Mouse (Mus musculus) layer of hippocampus, adult 8-10 months (tissue): ENCODE measurements around the gene Gm10277. TPM values are rescaled to one million over a fixed set of nuclear protein-coding genes. Genes with fewer than 3 reads are reported as not detected.
A peak's percentile ranks its signal among the peaks of the same experiment; 100 is the strongest.

Source experiments
- DNase-seq, 2 experiments: peaks; one replicate each; pipeline ENCODE4 v3.0.0; 2022; ENCODE audit warnings: low spot score in 2 of 2
- total RNA-seq, 4 experiments: library from RNA; stranded (reverse); gene quantifications; 2 replicates each; pipeline ENCODE4 v1.2.4; 2022

Gene Gm10277
- not detected for total RNA-seq

GRCm38 (mm10) chr11:77787707-77788106, at the start of gene Gm10277:
TSS of gene Gm10277 (minus strand) at chr11:77787747.
- no peak for DNase-seq

DNA sequence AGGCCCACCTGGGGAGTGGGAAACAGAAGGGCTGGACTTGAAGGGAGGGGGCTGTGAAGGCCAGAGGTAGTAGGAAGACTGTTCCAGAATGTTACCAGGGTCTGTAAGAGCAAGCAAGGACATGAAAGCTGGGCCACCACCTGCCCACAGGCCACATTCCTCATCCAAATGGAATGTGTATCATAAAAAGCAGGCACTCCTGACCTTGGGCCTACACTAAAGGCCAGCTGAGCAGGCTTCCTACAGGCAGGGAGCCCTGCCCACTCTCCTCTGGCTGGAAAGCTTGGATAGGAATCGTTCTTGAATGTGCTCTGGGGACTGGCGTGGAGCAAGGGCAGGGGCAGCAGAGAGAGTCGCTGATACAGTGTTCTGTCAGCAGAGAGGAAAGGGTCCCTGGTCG, 49.2 kb upstream of the Gm10277 start:
- no peak for DNase-seq

- DNase-seq, result no peak
These were observed 48.7 kb upstream of the Gm10277 start for GRCm38 (mm10) chr11:77836290-77836689.

DNA sequence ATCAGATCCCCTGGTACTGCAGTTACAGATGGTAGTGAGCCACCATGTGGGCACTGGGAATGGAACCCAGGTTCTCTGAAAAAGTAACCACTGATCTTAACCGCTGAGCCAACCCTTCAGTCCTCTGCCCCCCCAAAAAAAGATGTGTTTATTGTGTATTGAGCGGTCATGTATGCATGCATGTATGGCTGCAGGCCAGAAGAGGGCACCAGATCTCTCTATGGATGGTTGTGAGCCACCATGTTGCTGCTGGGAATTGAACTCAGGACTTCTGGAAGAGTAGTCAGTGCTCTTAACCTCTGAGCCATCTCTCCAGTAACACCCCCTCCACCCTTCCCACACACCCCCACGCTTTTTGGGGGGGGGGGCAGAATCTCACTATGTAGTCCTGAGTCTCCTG, 47.6 kb upstream of the Gm10277 start:
- DNase-seq, result no peak

- DNase-seq, result no peak
These were observed 45.0 kb upstream of the Gm10277 start for GRCm38 (mm10) chr11:77832541-77832940.

GRCm38 (mm10) chr11:77830875-77831274, 43.3 kb upstream of the Gm10277 start:
- no peak for DNase-seq

DNA sequence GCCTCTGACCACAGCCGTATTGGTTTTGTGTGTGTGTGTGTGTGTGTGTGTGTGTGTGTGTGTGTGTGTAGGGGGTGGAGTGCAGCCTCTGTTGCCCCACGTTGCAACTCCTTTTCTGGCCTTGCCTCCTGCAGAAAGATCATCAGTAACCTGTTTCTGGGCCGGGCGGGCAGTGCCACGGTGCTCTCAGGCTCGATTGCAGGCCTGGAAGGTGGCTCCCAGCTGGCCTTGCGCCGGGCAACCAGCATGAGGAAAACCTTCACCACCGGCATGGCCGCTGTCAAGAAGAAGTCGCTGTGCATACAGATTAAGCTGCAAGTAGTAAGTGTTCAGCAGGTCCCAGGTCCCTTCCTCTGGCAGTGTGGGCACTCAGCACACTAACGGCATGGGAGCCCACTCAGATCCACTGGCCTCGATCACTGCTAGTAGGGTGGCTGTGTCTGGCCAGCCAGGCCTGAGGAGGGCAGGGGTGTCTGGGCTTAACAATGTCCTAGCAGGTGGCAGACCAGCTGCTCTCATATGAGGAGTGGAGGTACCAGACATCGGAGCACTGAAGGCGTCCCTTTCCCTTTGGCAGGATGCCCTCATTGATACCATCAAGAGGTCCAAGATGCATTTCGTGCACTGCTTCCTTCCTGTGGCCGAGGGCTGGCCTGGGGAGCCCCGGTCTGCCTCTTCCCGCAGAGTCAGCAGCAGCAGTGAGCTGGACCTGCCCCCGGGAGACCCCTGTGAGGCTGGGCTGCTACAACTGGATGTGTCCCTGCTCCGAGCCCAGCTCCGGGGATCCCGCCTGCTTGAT, 41.7 kb upstream of the Gm10277 start:
- no peak for DNase-seq

DNA sequence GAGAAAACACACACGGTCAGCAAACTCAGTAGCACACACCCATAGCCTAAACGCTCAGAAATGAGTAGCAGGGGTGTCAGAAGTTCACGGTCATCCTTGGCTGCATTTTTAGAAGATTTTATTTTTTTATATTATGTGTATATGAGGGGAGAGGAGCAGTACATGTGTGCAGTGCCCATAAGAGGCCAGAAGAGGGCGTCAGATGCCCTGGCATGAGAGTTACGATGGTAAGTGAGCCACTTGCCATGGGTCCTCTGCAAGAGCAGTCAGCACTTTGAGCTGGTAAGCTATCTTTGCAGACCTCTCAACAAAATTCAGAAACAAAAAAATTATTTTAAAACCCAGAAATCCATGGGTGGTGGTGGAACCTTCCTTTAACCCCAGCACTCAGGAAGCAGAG, 40.6 kb upstream of the Gm10277 start:
- no peak for DNase-seq

- DNase-seq, result peak; percentile 71 to 86
These were observed 39.9 kb upstream of the Gm10277 start for GRCm38 (mm10) chr11:77827241-77827995.

GRCm38 (mm10) chr11:77826311-77826710, 38.8 kb upstream of the Gm10277 start:
- no peak for DNase-seq

DNA sequence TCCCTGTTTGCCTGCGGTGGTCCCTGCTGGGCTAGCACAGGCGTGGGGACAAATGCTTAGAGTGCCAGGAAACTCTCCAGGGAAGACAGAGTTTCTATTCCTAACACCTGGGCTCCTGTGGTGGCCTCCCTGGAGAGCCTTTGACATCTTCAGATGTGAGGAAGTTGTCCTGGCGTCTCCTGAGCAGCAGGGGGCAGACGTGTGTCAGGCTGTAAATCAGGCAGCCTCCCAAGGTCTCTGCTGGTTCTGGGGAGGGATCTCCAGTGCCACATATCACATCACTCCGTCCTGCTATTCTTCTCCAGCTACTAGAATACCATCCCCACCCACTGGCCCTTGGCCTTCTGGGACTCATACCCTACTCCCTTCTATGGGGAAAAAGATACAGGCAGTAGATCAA, 38.3 kb upstream of the Gm10277 start:
- peak; percentile 54 to 70 for DNase-seq

- peak in 1 of 2 experiments; percentile 62 for DNase-seq
These were observed 35.2 kb upstream of the Gm10277 start for GRCm38 (mm10) chr11:77822781-77823180.

- peak in 1 of 2 experiments; percentile 68 for DNase-seq
These were observed 34.1 kb upstream of the Gm10277 start for GRCm38 (mm10) chr11:77821648-77822047.

DNA sequence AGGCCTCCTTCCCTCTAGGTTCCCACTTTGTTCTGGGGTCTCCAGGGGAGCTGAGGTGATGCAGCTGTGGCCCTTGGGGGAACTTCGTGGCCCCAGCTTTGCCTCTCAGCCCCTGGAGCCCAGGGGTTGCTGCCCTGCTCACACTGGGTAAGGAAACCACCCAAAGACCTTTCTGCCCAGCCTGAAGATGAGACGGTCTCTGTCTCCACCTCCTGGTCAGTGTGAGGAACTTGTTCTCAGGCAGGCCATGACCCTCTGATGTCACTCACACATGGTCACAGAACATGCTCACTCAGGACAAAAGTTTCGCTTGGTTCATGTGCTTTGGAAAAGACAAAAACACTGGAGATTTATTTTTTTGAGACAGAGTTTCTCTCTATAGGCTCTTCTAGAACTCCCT, 28.5 kb upstream of the Gm10277 start:
- DNase-seq, result no peak

GRCm38 (mm10) chr11:77813969-77814368, 26.4 kb upstream of the Gm10277 start:
- no peak for DNase-seq

DNA sequence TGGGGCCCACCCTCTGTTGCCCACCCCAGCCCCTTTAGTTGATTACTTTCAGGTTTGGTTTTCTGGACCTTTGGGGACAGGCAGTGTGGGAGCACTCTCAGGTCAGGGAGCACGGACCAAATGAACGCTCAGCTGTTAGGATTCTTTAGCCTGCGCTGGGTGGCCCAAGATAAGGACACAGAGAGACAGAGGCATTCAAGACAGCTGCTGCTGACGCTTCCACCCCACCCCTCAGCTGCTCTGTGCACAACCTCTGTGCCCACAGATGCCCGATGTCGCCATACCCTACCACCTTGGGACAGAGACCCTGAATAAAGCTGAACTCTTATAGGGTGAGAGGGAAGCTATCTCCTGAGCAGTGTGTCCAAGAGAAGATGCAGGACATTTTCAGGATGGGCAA, 22.5 kb upstream of the Gm10277 start:
- DNase-seq, result no peak

GRCm38 (mm10) chr11:77809215-77809614, 21.7 kb upstream of the Gm10277 start:
- DNase-seq, result no peak

GRCm38 (mm10) chr11:77808051-77808465, 20.5 kb upstream of the Gm10277 start:
- DNase-seq, result no peak

DNA sequence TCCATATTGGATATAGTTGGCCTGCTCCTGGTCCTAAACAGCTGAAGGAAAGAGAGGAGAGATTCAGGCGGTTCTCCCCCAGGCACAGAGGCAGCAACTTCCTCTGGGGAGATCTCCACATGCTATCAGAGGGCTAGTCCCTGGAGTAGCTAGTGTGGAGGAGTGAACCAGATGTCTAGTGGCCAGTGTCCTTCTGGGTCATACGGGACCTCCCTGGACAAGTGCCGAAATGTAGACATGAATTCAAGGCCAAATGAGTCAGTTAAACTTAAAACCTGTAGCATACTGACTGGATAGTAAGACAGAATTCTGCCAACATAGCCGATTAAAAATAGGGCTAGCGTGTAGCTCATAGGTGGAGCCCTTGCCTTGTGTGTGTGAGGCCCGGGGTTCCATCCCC, 19.3 kb upstream of the Gm10277 start:
- no peak for DNase-seq

DNA sequence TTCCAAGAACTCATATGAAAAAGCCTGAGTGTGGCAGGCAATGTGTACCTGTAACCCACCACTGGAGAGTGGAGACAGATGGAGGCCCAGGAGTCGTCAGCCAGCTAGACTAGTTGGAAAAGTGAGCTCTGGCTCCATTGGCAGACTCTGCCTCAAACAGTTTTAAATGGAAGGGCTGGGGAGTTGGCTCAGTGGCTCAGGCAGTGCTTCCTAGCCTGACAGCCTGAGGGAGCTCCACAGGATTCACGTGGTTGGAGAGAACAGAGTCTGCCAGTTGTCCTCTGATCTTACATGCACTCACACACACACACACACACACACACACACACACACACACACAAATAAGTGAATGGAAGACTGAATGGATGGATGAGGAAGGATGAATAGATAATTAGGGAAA, 18.7 kb upstream of the Gm10277 start:
- no peak for DNase-seq

DNA sequence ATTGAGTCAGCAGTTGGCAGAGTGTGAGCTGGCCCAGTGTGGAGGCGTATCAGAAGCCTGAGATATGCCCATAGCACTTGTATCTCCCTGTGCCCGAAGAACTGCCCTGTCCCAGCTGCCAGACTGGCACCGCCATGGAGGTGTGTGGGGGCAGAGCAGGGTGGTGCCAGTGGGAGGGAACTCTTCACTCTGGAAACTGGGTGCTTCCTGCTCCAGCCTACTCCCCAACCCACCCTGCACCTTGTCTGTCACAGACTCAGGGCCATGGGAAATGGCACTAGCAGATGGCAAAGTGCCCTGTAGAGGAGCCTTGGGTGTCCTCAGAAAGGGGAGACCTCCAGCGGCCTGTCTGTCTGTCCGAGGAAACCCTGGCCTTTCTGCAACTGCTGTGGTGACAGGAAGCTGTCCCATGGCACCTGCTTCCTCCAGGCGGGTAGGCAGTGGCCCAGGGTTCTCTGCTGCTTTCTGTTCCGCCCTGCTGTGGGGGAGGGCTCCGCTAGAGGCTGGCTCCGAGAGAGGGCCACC, 14.9 kb upstream of the Gm10277 start:
- DNase-seq, result no peak

DNA sequence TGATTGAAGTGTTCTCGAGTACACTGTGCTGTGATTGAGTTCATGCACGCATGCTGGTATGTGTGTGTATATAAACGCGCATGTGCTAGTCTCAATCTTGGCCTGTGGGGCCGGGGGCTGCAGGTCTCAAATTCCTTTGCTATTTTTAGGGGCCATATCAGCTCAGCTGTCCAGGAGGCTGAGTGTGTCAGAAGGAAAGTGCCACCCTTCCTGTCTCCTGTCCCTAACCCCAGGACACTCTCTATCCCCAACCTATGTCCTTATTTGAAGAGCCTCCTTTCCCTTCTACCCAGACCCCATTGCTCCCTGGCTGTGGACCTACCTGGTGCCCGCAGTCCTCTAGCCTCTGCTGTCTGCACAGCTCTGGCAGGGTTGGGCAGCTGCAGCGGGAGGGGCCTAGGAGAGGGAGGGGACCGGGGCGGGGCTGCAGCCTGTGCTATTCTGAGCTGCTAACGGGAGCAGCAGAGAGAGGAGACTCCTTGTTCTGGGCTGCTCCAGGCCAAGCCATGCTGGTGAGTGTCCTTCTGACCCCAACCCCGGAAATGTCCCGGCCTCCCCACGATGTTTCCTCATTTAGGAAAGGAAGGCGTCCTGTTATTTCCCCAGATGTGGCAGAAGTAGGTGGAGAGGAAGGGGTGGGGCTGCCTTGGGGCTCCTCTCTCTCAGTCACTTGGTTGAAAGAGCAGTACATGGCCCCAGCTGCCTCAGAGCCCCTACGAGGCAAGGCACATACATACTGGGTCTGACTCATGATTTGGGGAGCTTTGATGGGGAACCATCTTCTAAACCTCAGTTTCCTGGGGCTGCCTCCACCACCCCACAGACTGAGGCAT, 13.5 kb upstream of the Gm10277 start:
- DNase-seq, result no peak
